Mouse (Mus musculus): ENCODE results near the gene Slbp. TPM values are rescaled to one million over a fixed set of nuclear protein-coding genes. Genes with fewer than 3 reads are reported as not detected.

Slbp gene
- total RNA-seq, 1 experiment from 2014 or later: 122 TPM

DNA sequence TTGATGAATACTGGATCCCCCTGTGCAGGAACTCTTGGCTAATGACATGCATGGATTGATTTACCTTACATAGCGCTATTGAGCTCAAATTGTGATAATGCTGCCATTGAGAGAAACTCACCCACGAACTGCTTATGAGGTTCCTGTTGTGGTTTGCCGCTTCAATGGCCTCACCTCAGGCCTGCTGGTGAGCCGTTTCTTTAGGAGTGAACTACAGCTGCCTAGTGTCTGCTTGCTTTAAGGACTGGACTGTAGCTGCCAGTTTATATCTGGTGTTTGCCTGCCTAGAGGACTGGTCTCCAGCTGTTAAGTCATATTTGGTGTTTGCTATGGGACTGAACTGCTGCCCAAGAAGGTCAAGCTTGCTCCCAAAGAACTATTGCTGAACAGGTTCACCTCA lies 30.6 kb upstream of the Slbp start:
- ATAC-seq (ENCODE audit: extremely low read depth, insufficient number of reproducible peaks, low FRiP score, poor library complexity, severe bottlenecking): no peak

DNA sequence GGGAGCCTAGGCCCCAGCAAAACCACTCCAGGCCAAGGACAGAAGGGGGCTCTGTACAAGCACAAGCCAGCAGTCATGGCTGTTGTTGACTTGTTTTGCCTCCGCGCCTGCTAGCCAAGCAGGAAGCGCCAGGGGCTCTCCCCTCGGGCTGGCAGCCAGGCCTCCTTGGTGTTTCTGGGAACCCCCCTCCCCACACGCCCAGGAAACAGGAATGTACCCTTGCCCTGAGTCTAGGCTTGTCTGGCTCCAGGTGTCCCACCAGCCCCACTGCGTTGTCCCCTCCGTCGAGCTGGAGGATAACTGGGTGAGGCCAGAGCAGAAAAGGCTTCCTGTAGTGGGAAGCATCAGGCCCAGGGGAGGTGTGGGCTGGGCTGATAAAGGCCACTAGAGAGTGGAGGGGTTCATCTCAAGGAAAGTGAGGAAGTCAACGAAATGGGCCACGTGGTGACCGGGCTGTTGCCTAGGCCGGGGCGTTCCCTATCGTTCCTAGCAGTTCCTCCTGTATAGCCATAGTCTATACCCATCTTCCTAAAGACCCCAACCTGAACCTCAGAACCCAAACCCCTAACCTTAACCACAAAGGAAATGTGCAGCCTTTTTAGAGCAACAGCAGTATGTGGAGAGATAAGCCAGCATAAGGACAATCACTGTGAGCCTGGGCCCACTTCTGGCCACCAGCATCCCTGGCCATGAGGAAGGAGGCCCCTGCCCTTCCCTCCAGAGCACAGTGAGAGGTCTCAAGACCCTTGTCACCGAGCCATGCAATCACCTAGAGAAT lies 29.4 kb upstream of the Slbp start:
- no peak for ATAC-seq (ENCODE audit: extremely low read depth, insufficient number of reproducible peaks, low FRiP score, poor library complexity, severe bottlenecking)

DNA sequence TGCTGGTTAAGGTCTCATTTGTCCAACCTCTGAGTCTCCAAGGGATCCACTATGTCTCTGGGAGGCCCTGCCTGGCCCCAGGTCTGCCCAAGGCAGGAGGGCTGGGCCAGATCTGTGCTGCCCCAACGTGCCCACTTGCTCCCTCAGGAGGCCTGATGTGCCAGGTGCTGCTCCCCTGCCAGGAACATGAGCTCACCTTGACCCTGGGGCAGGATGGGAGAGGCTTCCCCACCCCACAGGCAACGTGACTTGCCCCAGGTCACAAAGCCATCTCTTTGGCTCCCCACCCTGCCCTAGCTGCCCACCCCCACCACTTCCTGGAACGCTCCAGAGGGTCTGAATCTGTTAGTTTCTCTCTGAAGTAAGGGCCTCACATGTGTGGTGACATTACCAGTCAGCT lies 28.7 kb upstream of the Slbp start:
- no peak for ATAC-seq (ENCODE audit: extremely low read depth, insufficient number of reproducible peaks, low FRiP score, poor library complexity, severe bottlenecking)

DNA sequence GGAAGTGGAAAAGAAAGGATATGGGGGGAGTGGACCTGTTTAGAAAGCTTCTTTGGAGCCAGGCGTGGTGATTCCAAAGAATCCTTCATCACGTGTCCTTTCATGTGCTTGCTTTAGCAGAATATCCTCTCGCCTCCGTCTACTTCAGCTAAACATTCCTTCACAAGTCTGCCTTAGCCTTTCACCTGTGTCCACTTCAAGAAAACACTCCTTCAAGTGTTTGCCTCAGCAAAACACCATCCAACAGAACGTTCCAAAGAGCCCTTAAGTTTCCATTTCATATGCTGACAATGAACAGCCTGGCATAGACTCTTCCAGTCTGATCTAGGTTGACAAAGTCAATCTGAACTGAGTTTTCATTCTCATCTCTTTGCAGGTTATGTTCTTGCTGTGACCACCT lies 25.9 kb upstream of the Slbp start:
- ATAC-seq (ENCODE audit: extremely low read depth, insufficient number of reproducible peaks, low FRiP score, poor library complexity, severe bottlenecking): no peak

DNA sequence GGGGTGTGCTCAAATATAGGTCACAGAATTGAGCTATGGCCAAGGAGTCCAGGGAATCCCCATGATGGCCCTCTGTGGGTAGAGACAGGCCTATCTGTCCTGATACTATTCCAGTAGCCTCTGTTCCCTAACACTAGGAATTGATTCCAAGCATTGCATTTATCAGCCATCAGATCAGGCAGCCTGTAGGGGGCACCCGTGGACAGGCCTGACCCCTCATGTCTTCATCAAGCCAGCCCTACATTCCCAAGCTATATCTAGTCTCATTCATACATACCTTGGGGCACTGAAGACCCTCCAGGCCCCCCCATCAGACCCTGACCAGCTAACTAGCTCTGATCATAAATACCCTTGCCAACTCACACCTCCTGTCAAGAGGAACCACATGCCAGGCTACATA lies 23.6 kb upstream of the Slbp start:
- ATAC-seq (ENCODE audit: extremely low read depth, insufficient number of reproducible peaks, low FRiP score, poor library complexity, severe bottlenecking): no peak

DNA sequence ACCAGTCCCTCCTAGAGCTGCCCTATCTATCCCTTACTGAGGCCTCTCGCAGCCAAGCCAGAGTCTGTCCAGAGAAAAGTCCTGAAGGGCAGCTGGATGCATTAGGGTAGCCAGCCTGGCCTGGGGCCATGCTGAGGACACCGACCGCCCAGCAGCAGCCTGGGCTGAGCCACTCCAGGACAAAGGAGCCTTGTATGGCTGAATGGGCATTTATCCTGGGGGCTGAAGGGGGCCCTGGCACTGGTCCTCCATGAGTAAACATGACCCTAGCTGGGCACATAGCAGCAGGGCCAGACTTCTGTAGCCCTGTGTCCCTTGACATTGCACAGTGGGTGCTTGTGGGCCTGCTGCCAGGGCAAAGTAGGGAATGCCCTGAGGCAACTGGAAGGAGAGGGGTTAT lies 22.1 kb upstream of the Slbp start:
- no peak for ATAC-seq (ENCODE audit: extremely low read depth, insufficient number of reproducible peaks, low FRiP score, poor library complexity, severe bottlenecking)

DNA sequence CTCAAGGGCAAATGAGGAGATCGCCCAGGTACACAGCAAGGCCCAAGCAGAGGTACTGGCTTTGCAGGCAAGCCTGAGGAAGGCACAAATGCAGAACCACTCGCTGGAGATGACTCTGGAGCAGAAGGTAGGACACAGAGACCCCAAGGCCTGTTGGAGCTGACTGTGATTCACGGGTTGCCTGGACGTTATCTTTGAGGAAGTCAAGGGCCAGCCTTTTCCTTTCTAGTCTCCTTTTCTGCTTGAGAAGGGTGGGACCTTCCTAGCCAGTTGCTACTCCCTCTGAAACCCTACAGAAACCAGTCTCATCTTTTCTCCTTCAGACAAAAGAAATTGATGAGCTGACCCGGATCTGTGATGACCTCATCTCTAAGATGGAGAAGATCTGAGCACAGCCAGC lies 19.3 kb upstream of the Slbp start:
- no peak for ATAC-seq (ENCODE audit: extremely low read depth, insufficient number of reproducible peaks, low FRiP score, poor library complexity, severe bottlenecking)

DNA sequence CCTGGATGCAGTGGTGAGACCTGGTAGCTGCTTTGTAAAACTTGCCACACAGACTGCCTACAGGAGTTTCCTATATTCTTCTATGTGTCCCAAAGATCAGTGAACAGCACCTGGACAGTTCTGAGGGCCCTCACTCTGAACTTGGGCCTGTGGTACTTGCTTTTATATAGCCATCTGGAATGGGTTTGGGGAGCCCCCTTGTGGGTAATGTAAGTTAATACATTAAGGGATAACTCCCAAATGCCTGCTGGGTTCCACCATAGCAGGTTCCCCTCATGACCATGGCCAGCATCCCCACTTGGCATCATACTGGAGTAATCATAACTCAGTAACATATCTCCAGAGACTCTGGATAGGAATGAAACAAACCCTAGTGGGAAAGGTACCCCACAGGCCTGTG lies 15.8 kb upstream of the Slbp start:
- ATAC-seq (ENCODE audit: extremely low read depth, insufficient number of reproducible peaks, low FRiP score, poor library complexity, severe bottlenecking): 0 out of 2 replicates have a peak, but pooled peaks have one; percentile 44

DNA sequence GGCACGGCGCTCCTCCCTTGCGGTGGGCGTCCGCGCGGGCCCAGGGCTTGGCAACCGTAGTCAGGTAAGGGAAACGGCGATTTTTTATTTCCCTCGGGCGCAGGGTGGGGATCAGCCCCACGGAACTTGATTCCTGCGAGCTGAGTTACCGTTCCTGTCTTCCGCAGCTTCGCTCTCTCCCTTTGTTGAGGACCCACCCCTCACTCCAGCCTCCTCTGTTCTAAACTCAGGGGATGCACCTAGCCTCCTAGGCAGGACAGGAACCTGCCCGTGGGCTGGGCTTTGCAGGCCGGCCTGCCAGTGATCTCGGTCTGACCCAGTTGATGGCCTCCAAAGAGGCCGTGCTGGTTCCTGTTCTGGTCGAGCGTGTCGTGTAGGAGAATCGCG lies 6.3 kb upstream of the Slbp start:
- ATAC-seq (ENCODE audit: extremely low read depth, insufficient number of reproducible peaks, low FRiP score, poor library complexity, severe bottlenecking): no peak

DNA sequence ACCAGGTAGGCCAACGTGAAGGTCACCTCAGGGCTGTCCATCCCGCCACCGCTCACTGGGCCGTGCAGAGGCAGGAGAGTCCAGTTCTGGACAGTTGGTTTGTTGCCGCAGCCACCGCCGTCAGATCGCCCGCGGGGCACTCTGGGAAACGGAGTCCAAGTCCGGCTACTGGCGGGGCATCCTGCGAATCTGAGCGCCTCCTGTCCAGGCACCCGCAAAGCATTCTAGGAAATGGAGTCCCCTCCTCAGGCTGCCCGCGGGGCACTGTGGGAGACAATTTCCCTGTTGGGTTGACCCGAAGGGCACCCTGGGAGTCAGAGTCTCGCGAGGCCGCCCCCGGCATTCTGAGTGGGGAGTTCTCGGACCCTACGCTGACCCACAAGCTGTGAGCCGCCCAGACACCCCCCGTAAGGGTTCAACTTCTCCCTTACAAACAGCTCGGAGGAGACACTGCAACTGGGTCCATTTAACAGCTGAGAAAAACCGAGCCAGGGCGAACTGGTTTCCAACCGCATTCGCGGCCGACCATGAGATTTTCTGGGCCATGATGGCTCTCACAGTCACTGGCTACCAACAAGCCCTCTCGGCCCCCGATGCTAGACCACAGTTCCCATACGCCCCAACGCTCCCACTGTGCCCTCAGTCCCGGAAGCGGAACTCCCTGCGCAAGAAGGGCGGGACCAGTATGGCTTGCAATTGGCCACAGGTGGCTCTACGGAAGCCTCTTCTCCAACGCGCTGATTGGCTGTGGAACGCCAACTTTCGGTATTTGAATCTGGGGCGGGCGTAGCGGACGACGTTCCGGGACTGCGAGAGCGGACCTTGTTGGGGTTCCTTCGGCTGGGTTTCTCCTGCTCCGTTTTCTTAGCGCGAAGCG lies 5.7 kb upstream of the Slbp start, which contains the start of the genes Tacc3 and Tmem129:
Gene Tacc3, plus strand, starts transcription at position 342 of the 877 bp plus-strand sequence.
Gene Tmem129, minus strand, starts transcription at position 630 of the 877 bp plus-strand sequence.
- peak; percentile 88 for ATAC-seq (ENCODE audit: extremely low read depth, insufficient number of reproducible peaks, low FRiP score, poor library complexity, severe bottlenecking)

DNA sequence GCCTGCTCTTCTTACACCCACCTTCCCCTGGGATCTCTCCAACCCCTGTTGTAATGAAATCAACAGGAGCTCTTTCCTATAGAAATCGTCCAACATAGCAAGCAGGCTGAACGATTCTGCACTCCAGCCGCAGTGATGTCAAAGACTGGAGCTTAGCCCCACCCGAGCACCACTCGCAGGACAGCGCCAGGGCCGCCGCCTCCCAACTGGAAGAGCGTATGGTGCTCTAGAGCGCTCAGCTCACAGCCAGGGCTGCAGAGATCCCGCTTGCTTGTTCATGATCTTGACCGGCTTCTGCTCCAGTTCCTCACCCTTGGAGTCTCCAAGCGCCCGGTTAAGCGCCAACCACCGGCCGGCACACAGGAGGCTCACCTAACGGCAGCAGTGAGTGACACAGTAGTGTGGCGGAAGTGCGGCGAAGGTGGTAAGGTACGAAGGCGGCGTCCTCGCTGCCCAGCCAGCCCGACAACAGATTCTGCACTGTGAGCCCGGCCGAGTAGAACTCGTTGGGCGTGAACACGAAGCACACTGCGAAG lies 4.9 kb upstream of the Slbp start:
- no peak for ATAC-seq (ENCODE audit: extremely low read depth, insufficient number of reproducible peaks, low FRiP score, poor library complexity, severe bottlenecking)

DNA sequence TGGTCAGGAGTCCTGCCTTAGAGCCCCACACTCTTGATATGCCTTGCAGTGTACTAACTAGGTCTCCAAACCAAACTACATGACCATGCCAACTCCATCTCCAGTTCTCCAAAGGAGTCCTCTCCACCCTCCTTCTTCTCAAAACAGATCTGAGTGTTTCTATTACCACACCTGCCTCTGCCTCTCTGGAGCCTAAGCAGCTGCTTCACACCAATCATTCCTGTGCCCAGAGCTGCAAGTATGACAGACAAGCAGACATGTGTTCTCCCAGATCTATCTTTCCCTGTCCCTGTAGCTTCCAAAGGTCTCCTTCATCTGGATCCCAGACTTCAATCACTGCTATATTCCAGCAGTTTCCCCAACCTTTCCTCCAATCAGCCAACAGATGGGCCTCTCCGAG lies 4.4 kb upstream of the Slbp start:
- no peak for ATAC-seq (ENCODE audit: extremely low read depth, insufficient number of reproducible peaks, low FRiP score, poor library complexity, severe bottlenecking)

DNA sequence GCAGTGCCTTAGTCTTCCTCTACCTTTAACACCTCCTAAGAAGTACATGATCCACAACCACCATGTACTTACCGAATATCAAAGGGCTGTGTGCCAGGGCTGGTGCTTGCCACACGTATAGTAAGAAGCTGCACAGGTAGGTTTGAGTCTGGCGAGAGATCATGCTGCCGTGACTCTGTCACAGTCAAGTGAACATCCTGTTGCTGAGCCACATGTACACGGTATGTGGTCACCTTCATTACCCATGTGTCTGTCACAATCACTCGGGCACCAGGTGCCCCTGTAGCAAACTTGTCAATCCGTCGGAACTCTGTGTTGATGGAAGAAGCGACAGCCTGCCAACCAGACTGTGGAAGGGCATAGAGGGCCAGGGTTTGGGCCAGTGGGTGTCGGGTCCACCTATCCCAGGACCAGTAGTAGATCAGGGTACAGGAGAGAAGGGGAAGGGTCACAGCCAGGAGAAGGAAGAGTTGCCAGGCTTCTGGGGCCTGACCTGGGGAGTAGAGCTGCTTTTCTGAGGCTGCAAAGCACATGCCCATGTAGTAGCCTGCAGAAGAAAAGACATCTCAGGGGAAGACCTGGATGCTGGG lies 3.0 kb upstream of the Slbp start:
- ATAC-seq (ENCODE audit: extremely low read depth, insufficient number of reproducible peaks, low FRiP score, poor library complexity, severe bottlenecking): no peak

DNA sequence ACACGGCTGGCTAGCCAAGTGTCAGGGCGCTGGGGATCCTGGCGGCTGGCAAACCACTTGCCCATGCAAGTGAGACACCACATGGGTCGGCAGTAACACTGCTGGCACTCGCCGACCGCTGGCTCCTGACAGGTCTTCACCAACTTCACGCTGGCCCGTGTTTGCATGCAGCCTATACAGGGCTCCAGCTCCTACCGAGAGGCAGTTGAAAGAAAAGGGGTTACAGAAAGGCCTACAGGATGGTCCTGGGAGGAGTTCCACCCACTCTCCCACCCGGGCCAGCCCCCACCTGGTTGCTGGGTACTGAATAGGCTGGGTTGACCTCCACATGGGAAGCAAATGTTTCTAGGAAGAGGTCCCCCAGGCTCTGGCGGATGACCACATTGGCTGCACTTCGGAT lies 2.0 kb upstream of the Slbp start:
- no peak for ATAC-seq (ENCODE audit: extremely low read depth, insufficient number of reproducible peaks, low FRiP score, poor library complexity, severe bottlenecking)

DNA sequence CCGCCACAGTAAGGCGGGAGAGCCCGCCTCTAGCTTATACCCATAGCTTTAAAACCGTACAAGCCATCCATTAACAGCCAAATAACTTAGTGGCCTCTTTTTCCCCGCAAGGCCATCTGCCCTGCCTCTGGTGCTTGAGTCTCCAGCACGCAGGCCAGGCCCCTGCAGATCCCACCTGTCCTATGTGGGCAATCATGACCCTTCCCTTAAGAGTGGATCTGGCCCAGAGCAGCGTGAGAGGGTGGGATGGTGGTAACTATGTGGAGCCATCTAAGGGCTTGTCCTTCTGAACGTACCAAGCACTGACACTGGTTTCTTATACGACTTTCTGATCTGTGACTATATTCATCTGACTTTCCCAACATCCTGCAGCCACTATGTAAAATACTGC lies 404 bp upstream of the Slbp start:
- no peak for ATAC-seq (ENCODE audit: extremely low read depth, insufficient number of reproducible peaks, low FRiP score, poor library complexity, severe bottlenecking)

DNA sequence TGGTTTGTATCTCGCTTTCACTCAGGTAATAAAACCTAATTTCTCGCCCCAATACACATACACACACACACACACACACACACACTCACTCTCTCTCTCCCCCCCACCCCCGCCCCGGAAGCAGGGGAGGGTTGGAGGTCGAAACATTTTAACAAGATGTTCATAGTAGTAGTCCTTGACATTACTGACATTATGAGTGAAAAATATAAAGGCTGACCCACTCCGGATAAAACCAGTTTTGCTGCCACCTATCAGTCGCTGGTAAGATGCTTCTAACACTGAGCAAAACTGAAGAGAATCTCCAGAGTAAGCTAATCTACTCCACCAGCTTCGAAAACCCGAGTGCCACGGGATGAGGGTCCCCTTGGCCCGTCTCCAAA lies 843 bp downstream of the Slbp start:
- no peak for ATAC-seq (ENCODE audit: extremely low read depth, insufficient number of reproducible peaks, low FRiP score, poor library complexity, severe bottlenecking)

DNA sequence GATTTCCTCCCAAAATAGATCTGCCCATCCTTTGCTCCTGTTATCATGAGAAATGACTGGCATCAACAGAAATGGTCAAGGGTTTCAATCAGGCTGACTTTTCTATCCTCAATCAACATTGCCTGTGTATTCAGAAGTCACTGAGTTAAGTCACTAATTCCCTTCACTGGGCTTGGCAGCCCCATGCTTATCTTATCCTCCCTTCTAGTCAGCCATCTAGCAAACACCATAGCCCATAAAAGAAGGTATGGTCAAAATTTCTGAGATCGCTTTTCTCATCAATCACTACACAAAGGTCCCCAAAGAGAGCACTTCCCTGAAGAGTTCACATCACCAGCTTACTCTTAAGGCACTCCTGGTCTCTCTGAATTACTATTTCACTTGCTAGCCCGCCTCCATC lies 1.4 kb downstream of the Slbp start:
- ATAC-seq (ENCODE audit: extremely low read depth, insufficient number of reproducible peaks, low FRiP score, poor library complexity, severe bottlenecking): no peak

DNA sequence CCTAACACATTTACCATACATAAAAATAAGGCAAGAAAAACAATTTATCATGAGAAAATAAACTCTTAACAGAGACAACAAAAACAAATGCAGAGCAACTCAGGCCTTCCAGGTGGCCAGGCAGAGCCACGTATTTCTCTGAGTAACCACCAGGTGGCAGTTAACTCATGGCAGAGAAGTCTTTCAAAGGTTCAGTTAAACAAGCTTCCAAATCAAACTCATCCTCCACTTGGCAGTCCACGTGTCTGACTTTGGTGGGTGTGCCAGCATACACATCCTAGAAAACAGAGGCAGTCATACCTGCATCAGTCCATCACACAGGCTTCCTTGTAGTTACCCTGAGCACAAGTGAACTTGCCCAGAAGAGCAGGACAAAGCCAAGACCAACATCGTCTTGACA lies 11.7 kb downstream of the Slbp start:
- ATAC-seq (ENCODE audit: extremely low read depth, insufficient number of reproducible peaks, low FRiP score, poor library complexity, severe bottlenecking): peak; percentile 78

DNA sequence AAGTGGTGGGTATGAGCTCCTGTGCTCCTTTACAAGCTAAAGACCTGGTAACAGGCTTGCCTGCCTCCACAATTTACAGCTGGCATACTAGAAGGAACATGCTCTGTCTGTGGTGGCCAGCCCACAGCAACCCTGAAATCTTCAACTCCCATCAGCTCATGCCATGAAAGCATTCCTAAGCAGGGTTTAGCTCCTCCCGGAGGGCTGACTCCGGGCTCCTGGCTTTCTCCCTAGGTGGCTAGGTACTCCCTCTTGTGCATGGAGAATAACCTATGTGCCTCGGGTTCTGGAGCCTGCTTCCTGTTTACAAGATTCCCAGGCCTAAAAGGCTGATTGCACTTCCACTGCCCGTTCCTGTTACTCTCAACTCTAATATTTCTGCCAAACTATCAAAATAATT lies 13.5 kb downstream of the Slbp start:
- ATAC-seq (ENCODE audit: extremely low read depth, insufficient number of reproducible peaks, low FRiP score, poor library complexity, severe bottlenecking): no peak

All from neutrophil, adult 5-6 weeks (primary cell).